Mouse (Mus musculus) heart, postnatal 0 days (tissue): ENCODE results near the gene Zcchc17. TPM values are rescaled to one million over a fixed set of nuclear protein-coding genes. Genes with fewer than 3 reads are reported as not detected.

Experiments
- ATAC-seq: fragments of 200-750 bp; cut with Nextera tagmentation; 2 replicates; pipeline ENCODE4 v1.8.0; 2017; ENCODE audit warnings: low read depth, moderate number of reproducible peaks, moderate library complexity; ENCODE audit not compliant: insufficient read depth
- DNase-seq: peaks from one replicate; pipeline ENCODE4 v3.0.0-alpha.2; 2016; ENCODE audit warnings: low spot score
- H3K27ac ChIP-seq: fragments of 300-500 bp; sonication (generic); 2 replicates; pipeline ENCODE4 v1.5.1; 2014; ENCODE audit warnings: low read depth, mild to moderate bottlenecking
- H3K27me3 ChIP-seq: fragments of 300-500 bp; sonication (generic); 2 replicates; pipeline ENCODE4 v1.6.1; 2014; ENCODE audit warnings: low read length, mixed read lengths; ENCODE audit not compliant: control insufficient read depth, insufficient read depth
- H3K36me3 ChIP-seq: fragments of 300-500 bp; sonication (generic); replicated peaks from 2 replicates; pipeline ENCODE4 v1.6.1; 2014; ENCODE audit warnings: low read length, mixed read lengths; ENCODE audit not compliant: control insufficient read depth, insufficient read depth
- H3K4me1 ChIP-seq: fragments of 300-500 bp; sonication (generic); 2 replicates; pipeline ENCODE4 v1.6.1; 2014; ENCODE audit warnings: antibody characterized with exemption; ENCODE audit not compliant: control insufficient read depth, insufficient read depth
- H3K4me2 ChIP-seq: fragments of 300-500 bp; sonication (generic); 2 replicates; pipeline ENCODE4 v1.6.1; 2014; ENCODE audit warnings: low read depth, mild to moderate bottlenecking, low read length, moderate library complexity
- H3K4me3 ChIP-seq: fragments of 300-500 bp; sonication (generic); 2 replicates; pipeline ENCODE4 v1.5.1; 2014; ENCODE audit warnings: low read depth, low read length
- H3K9ac ChIP-seq: fragments of 300-500 bp; sonication (generic); replicated peaks from 2 replicates; pipeline ENCODE4 v1.6.1; 2014; ENCODE audit warnings: low read depth, low read length, mixed read lengths
- H3K9me3 ChIP-seq: fragments of 300-500 bp; sonication (generic); replicated peaks from 2 replicates; pipeline ENCODE4 v1.6.1; 2016; ENCODE audit warnings: low read length; ENCODE audit not compliant: control insufficient read depth
- CTCF ChIP-seq: IDR thresholded peaks from 2 replicates; pipeline ENCODE4 v1.5.1; 2016; ENCODE audit warnings: antibody characterized with exemption, control low read depth, low read depth
- EP300 ChIP-seq: IDR thresholded peaks from 2 replicates; pipeline ENCODE4 v1.6.1; 2016; ENCODE audit warnings: antibody characterized with exemption, low read depth
- WGBS: fragments of 180-500 bp; shearing (Covaris S2); extraction: QIAGEN DNeasy Blood & Tissue Kit; methylation state at CpG from one replicate; pipeline ENCODE4 v1.1.7; 2014; 5-methylcytosine and 5-hydroxymethylcytosine counted together
- polyA plus RNA-seq: library from polyadenylated mRNA; unstranded; fragments of >200 nt; fragmentation: Nextera tagmentation; extraction: Ambion mirVana; gene quantifications from 2 replicates; pipeline ENCODE4 v1.2.1, GENCODE M21; 2015
- total RNA-seq: library from RNA; depleted of rRNA; stranded (reverse); fragments of >200 nt; gene quantifications from 2 replicates; pipeline ENCODE4 v1.2.3, GENCODE M21; 2014; ENCODE audit warnings: low replicate concordance

Gene Zcchc17
- total and polyA plus RNA-seq, 2 experiments from 2014 or later = 20.0 to 39.6 TPM

GRCm38 (mm10) chr4:130294513-130294912 is 65.2 kb downstream of the Zcchc17 start:
- no peak overlapping the region for H3K4me3 ChIP-seq
- H3K9me3 ChIP-seq = no peaks in the 10 kb centered on the region
- 74% methylated on average over 8 of the region's 8 CpGs for WGBS
- no peak overlapping the region for H3K27ac ChIP-seq
- H3K4me2 ChIP-seq = no peak overlapping the region
- H3K4me1 ChIP-seq = 0 out of 2 replicates have a peak, but pooled peaks cover under 1% of the 10 kb centered on the region
- no peak for TF ChIP-seq CTCF
- no peak for TF ChIP-seq EP300
- H3K9ac ChIP-seq = no peak overlapping the region
- DNase-seq = no peak
- H3K27me3 ChIP-seq = no peaks in the 10 kb centered on the region
- no peak for ATAC-seq
- H3K36me3 ChIP-seq = no peaks in the 10 kb centered on the region

GRCm38 (mm10) chr4:130292271-130292670 is 67.5 kb downstream of the Zcchc17 start:
- H3K9me3 ChIP-seq = no peaks in the 10 kb centered on the region
- H3K4me2 ChIP-seq = no peak overlapping the region
- WGBS = 0% methylated on average over 4 of the region's 4 CpGs
- no peaks in the 10 kb centered on the region for H3K27me3 ChIP-seq
- H3K27ac ChIP-seq = no peak overlapping the region
- no peaks in the 10 kb centered on the region for H3K4me1 ChIP-seq
- DNase-seq (peak; percentile 57), ATAC-seq (peak; percentile 51)
- H3K4me3 ChIP-seq = no peak overlapping the region
- no peak overlapping the region for H3K9ac ChIP-seq
- H3K36me3 ChIP-seq = no peaks in the 10 kb centered on the region
- TF ChIP-seq EP300 = no peak
- TF ChIP-seq CTCF = peak; percentile 95

GRCm38 (mm10) chr4:130289824-130290223 is 69.9 kb downstream of the Zcchc17 start:
- no peak overlapping the region for H3K27ac ChIP-seq
- H3K4me1 ChIP-seq = no peaks in the 10 kb centered on the region
- no peaks in the 10 kb centered on the region for H3K27me3 ChIP-seq
- WGBS = 69% methylated on average over 3 of the region's 3 CpGs
- no peak overlapping the region for H3K4me3 ChIP-seq
- ATAC-seq (no peak), DNase-seq (no peak)
- H3K9ac ChIP-seq = no peak overlapping the region
- H3K9me3 ChIP-seq = no peaks in the 10 kb centered on the region
- TF ChIP-seq CTCF (no peak), EP300 (no peak)
- H3K4me2 ChIP-seq = no peak overlapping the region
- H3K36me3 ChIP-seq = no peaks in the 10 kb centered on the region

GRCm38 (mm10) chr4:130286531-130286930 is 73.2 kb downstream of the Zcchc17 start:
- Histone ChIP-seq H3K27me3 (no peaks in the 10 kb centered on the region), H3K4me3 (no peak overlapping the region), H3K4me2 (no peak overlapping the region), H3K9ac (no peak overlapping the region), H3K36me3 (no peaks in the 10 kb centered on the region), H3K9me3 (no peaks in the 10 kb centered on the region), H3K4me1 (no peaks in the 10 kb centered on the region), H3K27ac (no peak overlapping the region)
- DNase-seq (no peak), ATAC-seq (no peak)
- 31% methylated on average over 3 of the region's 3 CpGs for WGBS
- TF ChIP-seq EP300 (no peak), CTCF (no peak)

GRCm38 (mm10) chr4:130283826-130284225 is 75.9 kb downstream of the Zcchc17 start:
- DNase-seq (no peak), ATAC-seq (no peak)
- no peak overlapping the region for H3K4me3 ChIP-seq
- H3K9me3 ChIP-seq = no peaks in the 10 kb centered on the region
- H3K27me3 ChIP-seq = peaks cover 7% of the 10 kb centered on the region; the same call in 1 of the 2 replicates
- H3K27ac ChIP-seq = no peak overlapping the region
- 63% methylated on average over 9 of the region's 9 CpGs for WGBS
- H3K4me2 ChIP-seq = no peak overlapping the region
- TF ChIP-seq CTCF (no peak), EP300 (no peak)
- no peaks in the 10 kb centered on the region for H3K36me3 ChIP-seq
- H3K4me1 ChIP-seq = no peaks in the 10 kb centered on the region
- H3K9ac ChIP-seq = no peak overlapping the region

- no peak overlapping the region for H3K9ac ChIP-seq
- H3K27ac ChIP-seq = no peak overlapping the region
- peaks cover 12% of the 10 kb centered on the region for H3K27me3 ChIP-seq
Observed at GRCm38 (mm10) chr4:130282856-130283255, 76.9 kb downstream of the Zcchc17 start.

More at GRCm38 (mm10) chr4:130282856-130283255, 76.9 kb downstream of the Zcchc17 start:
- H3K4me3 ChIP-seq = no peak overlapping the region
- no peak for TF ChIP-seq CTCF
- TF ChIP-seq EP300 = no peak
- no peak for DNase-seq
- H3K36me3 ChIP-seq = no peaks in the 10 kb centered on the region
- WGBS = 74% methylated on average over 5 of the region's 5 CpGs
- H3K4me1 ChIP-seq = no peaks in the 10 kb centered on the region
- H3K4me2 ChIP-seq = no peak overlapping the region
- no peaks in the 10 kb centered on the region for H3K9me3 ChIP-seq
- no peak for ATAC-seq
